Mouse (Mus musculus) testis, adult 2 months (tissue): Measurements from ENCODE around the gene AI661453. TPM values are rescaled to one million over a fixed set of nuclear protein-coding genes. Genes with fewer than 3 reads are reported as not detected.

Experiments used
- H3K27ac ChIP-seq: fragments of 200-500 bp; 2 replicates; pipeline ENCODE4 v1.5.1; 2012; ENCODE audit warnings: low read depth, low read length; ENCODE audit not compliant: control insufficient read depth, insufficient read depth
- H3K27me3 ChIP-seq: fragments of 200-500 bp; 2 replicates; pipeline ENCODE4 v1.6.1; 2012; ENCODE audit warnings: mild to moderate bottlenecking, low read length, moderate library complexity; ENCODE audit not compliant: control insufficient read depth, insufficient read depth
- H3K36me3 ChIP-seq: fragments of 200-500 bp; 2 replicates; pipeline ENCODE4 v1.6.1; 2012; ENCODE audit warnings: mild to moderate bottlenecking, low read length; ENCODE audit not compliant: control insufficient read depth, insufficient read depth
- H3K4me1 ChIP-seq: fragments of 200-500 bp; 2 replicates; pipeline ENCODE4 v1.6.1; 2012; ENCODE audit warnings: low read length; ENCODE audit not compliant: control insufficient read depth, insufficient read depth
- H3K4me3 ChIP-seq: fragments of 200-500 bp; 2 replicates; pipeline ENCODE4 v1.5.1; 2012; ENCODE audit warnings: low read depth, mild to moderate bottlenecking, low read length, moderate library complexity, mixed read lengths; ENCODE audit not compliant: control insufficient read depth
- CTCF ChIP-seq: fragments of 200-500 bp; IDR thresholded peaks from 2 replicates; pipeline ENCODE4 v1.5.1; 2012; ENCODE audit warnings: low read depth, mild to moderate bottlenecking, inconsistent platforms, low read length, moderate library complexity; ENCODE audit not compliant: control insufficient read depth, insufficient read depth, insufficient replicate concordance
- POLR2A ChIP-seq: fragments of 200-500 bp; IDR thresholded peaks from 2 replicates; pipeline ENCODE4 v1.6.1; 2012; ENCODE audit warnings: low read depth, mild to moderate bottlenecking, inconsistent platforms, low read length, moderate library complexity; ENCODE audit not compliant: control insufficient read depth
- polyA plus RNA-seq: library from polyadenylated mRNA; depleted of rRNA; stranded (reverse); fragments of >200 nt; gene quantifications from 2 replicates; pipeline ENCODE4 v1.2.3, GENCODE M21; 2012

Gene AI661453
- polyA plus RNA-seq, 1 experiment, result 0.53 TPM

- Histone ChIP-seq H3K27ac (no peak overlapping the region), H3K4me1 (no peaks in the 10 kb centered on the region), H3K27me3 (no peaks in the 10 kb centered on the region), H3K36me3 (no peaks in the 10 kb centered on the region), H3K4me3 (no peak overlapping the region)
- TF ChIP-seq CTCF (no peak), POLR2A (no peak)
Measured at GRCm38 (mm10) chr17:47430815-47431214, 5.6 kb upstream of the AI661453 start.

DNA sequence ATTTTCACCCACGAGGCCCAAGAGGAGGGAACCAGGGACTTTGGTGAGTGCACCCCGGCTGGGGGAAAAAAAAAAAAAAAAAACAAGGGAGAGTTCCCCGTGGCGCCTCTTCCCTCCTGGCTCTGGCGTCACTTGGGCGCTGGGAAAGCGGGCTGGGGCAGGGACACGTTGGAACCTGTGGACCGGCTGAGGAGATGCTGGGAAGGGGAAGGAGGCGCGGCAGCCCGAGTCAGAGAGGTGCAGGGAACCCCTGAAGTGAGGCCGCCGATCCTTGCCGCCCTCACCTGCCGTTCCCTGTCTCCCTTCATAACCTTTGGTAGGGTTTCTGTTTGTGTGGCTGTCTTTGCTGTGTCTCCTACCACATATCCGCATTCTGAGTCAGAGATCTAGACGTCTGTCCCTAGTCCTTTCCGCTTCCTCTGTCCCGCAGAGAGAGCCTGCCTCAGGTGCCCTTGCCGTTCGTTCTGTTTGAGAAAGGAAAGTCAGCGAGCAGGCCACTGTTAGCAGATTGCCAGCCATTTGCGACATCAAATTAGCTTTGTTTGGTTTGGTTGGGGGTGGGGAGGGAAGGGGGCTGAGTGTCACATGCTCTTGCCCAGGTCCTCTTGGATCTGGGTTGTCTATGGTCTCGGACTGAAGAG lies 612 bp downstream of the AI661453 start, which contains the start of gene 1700001C19Rik:
1700001C19Rik (minus strand) TSS at position 470 of the 641 bp plus-strand sequence.
- Histone ChIP-seq H3K27me3 (no peaks in the 10 kb centered on the region), H3K4me3 (peak within 1 kb of the TSS; percentile 67), H3K27ac (no peak within 1 kb of the TSS), H3K36me3 (no peaks in the 10 kb centered on the region), H3K4me1 (peaks cover 3% of the 10 kb centered on the region; the same call in 1 of the 2 replicates)
- TF ChIP-seq CTCF (no peak), POLR2A (no peak)

GRCm38 (mm10) chr17:47438611-47439010 lies 2.2 kb downstream of the AI661453 start:
- Histone ChIP-seq H3K27me3 (no peaks in the 10 kb centered on the region), H3K4me1 (peaks cover 3% of the 10 kb centered on the region; the same call in 1 of the 2 replicates), H3K27ac (no peak overlapping the region), H3K4me3 (no peak overlapping the region), H3K36me3 (no peaks in the 10 kb centered on the region)
- no peak for TF ChIP-seq CTCF
- no peak for TF ChIP-seq POLR2A

DNA sequence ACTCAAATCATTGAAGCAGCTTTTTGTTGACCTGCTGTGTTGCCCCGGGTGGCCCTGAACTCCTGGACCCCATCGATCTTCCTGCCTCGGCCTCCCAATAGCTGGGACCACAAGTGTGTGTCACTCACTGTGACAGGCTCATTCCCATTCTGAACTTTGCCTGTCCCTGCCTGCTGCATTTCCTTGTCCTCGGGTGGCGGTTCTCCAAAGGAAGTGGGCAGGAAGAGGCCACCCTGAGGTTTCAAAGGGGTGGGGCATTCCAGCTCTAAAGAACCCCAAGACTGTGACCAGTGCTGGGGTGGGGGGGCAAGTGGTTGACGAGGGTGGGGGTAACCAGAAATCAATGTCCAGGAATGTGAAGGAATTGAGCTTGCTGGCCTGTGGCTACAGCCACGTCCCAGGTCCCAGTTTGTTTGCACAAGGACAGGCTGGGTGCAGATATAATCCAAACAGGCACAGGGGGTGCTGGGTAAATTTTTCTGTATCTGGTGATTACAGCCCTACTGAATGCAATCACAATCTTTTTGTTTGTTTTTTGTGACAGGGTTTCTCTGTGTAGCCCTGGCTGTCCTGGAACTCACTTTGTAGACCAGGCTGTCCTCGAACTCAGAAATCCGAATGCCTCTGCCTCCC lies 3.1 kb downstream of the AI661453 start:
- Histone ChIP-seq H3K27me3 (no peaks in the 10 kb centered on the region), H3K4me3 (no peak overlapping the region), H3K27ac (no peak overlapping the region), H3K36me3 (no peaks in the 10 kb centered on the region), H3K4me1 (peaks cover 3% of the 10 kb centered on the region; the same call in 1 of the 2 replicates)
- no peak for TF ChIP-seq POLR2A
- TF ChIP-seq CTCF, result no peak

- H3K27me3 ChIP-seq, result no peaks in the 10 kb centered on the region
- H3K4me3 ChIP-seq, result no peak overlapping the region
- H3K27ac ChIP-seq, result no peak overlapping the region
- TF ChIP-seq POLR2A (no peak), CTCF (no peak)
- H3K4me1 ChIP-seq, result peaks cover 3% of the 10 kb centered on the region; the same call in 1 of the 2 replicates
- H3K36me3 ChIP-seq, result no peaks in the 10 kb centered on the region
Measured at GRCm38 (mm10) chr17:47440359-47440890, 4.0 kb downstream of the AI661453 start.

- no peaks in the 10 kb centered on the region for H3K27me3 ChIP-seq
- no peak overlapping the region for H3K27ac ChIP-seq
- TF ChIP-seq POLR2A (no peak), CTCF (no peak)
- H3K36me3 ChIP-seq, result no peaks in the 10 kb centered on the region
- H3K4me3 ChIP-seq, result no peak overlapping the region
- H3K4me1 ChIP-seq, result peaks cover 3% of the 10 kb centered on the region; the same call in 1 of the 2 replicates
Measured at GRCm38 (mm10) chr17:47441296-47442051, 5.1 kb downstream of the AI661453 start.

- Histone ChIP-seq H3K4me1 (no peaks in the 10 kb centered on the region; the same call in 1 of the 2 replicates), H3K27me3 (no peaks in the 10 kb centered on the region), H3K36me3 (no peaks in the 10 kb centered on the region), H3K27ac (no peak overlapping the region), H3K4me3 (no peak overlapping the region)
- TF ChIP-seq POLR2A (no peak), CTCF (no peak)
Measured at GRCm38 (mm10) chr17:47442271-47442670, 5.9 kb downstream of the AI661453 start.
